Mouse (Mus musculus) cerebellum, adult 2 months (tissue): ENCODE data around the gene Ankrd17.

Source experiments
- CTCF ChIP-seq: fragments of 200-500 bp; IDR thresholded peaks from 2 replicates; pipeline ENCODE4 v1.5.1; 2011; ENCODE audit warnings: low read depth, mild to moderate bottlenecking, control low read depth, low read length, moderate library complexity, borderline replicate concordance; ENCODE audit not compliant: insufficient read depth
- POLR2A ChIP-seq: fragments of 200-500 bp; IDR thresholded peaks from 2 replicates; pipeline ENCODE4 v1.6.1; 2011; ENCODE audit warnings: low read length, control low read depth, borderline replicate concordance; ENCODE audit not compliant: insufficient read depth

GRCm38 (mm10) chr5:90247503-90247902 is 118.9 kb downstream of the Ankrd17 start:
- TF ChIP-seq CTCF (no peak), POLR2A (no peak)
